Mouse (Mus musculus) forebrain, embryonic 10.5 days (tissue): ENCODE results near the gene Uqcr11. TPM values are rescaled to one million over a fixed set of nuclear protein-coding genes. Genes with fewer than 3 reads are reported as not detected.
A peak's percentile ranks its signal among the peaks of the same experiment; 100 is the strongest.

ENCODE experiments used
- DNase-seq: peaks from one replicate; pipeline ENCODE4 v3.0.0-alpha.2; 2017; ENCODE audit warnings: low spot score; ENCODE audit errors: extremely low spot score
- H3K27ac ChIP-seq: fragments of 300-500 bp; sonication (generic); 2 replicates; pipeline ENCODE4 v1.5.1; 2016; ENCODE audit warnings: mild to moderate bottlenecking
- H3K27me3 ChIP-seq: fragments of 300-500 bp; sonication (generic); 2 replicates; pipeline ENCODE4 v1.6.1; 2016; ENCODE audit warnings: mild to moderate bottlenecking; ENCODE audit not compliant: poor library complexity, severe bottlenecking
- H3K36me3 ChIP-seq: fragments of 300-500 bp; sonication (generic); replicated peaks from 2 replicates; pipeline ENCODE4 v1.6.1; 2016; ENCODE audit warnings: mild to moderate bottlenecking, moderate library complexity
- H3K4me1 ChIP-seq: fragments of 300-500 bp; sonication (generic); 2 replicates; pipeline ENCODE4 v1.6.1; 2016
- H3K4me3 ChIP-seq: fragments of 300-500 bp; sonication (generic); 2 replicates; pipeline ENCODE4 v1.5.1; 2016; ENCODE audit warnings: mild to moderate bottlenecking, moderate library complexity
- H3K9me3 ChIP-seq: fragments of 300-500 bp; sonication (generic); 2 replicates; pipeline ENCODE4 v1.6.1; 2016; ENCODE audit warnings: mild to moderate bottlenecking, moderate library complexity
- WGBS: fragments of 180-500 bp; shearing (Covaris S2); methylation state at CpG from one replicate; pipeline ENCODE4 v1.1.7; 2016; 5-methylcytosine and 5-hydroxymethylcytosine counted together
- polyA plus RNA-seq: library from polyadenylated mRNA; unstranded; fragments of >200 nt; fragmentation: Nextera tagmentation; extraction: Ambion mirVana; gene quantifications from 2 replicates; pipeline ENCODE4 v1.2.1, GENCODE M21; 2016

Gene Uqcr11
- polyA plus RNA-seq, 1 experiment from 2014 or later = 631 TPM

DNA sequence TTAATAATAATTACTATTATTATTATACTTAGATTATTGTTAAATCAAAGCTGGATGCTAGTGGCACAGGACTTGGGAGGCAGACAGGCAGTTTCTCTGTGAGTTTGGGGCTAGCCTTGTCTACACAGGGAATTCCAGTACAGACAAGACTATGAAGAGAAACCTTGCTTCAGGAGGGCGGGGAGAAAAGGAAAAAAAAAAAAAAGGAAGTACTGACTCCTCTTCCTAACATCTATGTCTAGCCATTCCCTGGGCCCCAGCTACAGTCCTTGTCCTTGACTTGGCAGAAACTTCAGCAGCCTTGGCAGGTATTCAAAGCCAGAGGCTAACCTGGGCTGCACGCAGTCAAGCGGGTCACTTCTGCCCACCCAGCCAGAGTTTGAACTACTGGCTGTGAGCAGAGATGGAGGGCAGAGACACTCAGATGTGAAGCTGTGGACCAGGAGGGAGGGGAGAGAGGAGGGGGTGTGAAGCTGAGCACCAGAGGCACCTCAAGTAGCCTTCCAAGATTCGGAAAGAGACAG is 17.4 kb downstream of the Uqcr11 start:
- peaks cover 62% of the 10 kb centered on the region for H3K36me3 ChIP-seq
- 82% methylated on average over 4 of the region's 4 CpGs for WGBS
- H3K4me1 ChIP-seq = peaks cover 41% of the 10 kb centered on the region
- DNase-seq = no peak
- H3K9me3 ChIP-seq = no peaks in the 10 kb centered on the region
- no peak overlapping the region for H3K27ac ChIP-seq
- H3K27me3 ChIP-seq = no peaks in the 10 kb centered on the region
- peak overlapping the region; percentile 95; the same call in 1 of the 2 replicates for H3K4me3 ChIP-seq

DNA sequence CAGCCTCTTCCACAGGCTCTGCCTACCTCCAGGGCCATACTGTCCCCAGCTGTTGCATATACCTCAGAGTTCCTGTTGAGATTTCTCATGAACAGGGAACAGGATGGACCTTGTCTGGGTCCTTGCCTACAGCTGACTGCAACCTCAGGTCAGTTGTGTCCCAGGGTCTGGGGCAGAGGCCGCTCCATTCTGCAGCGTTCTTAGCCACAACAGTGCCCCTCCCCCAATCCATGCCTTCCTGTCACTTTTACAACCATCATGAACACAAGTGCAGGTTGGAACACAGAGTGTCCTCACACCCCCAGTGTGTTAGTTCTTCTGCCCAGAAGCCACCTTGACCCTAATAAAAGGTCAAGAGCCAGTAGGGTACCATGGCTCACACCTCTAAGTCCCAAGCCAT is 17.9 kb downstream of the Uqcr11 start:
- H3K9me3 ChIP-seq = no peaks in the 10 kb centered on the region
- WGBS = 33% methylated on average over 2 of the region's 2 CpGs
- DNase-seq = no peak
- H3K36me3 ChIP-seq = peaks cover 62% of the 10 kb centered on the region
- H3K4me1 ChIP-seq = peaks cover 46% of the 10 kb centered on the region
- peak overlapping the region; percentile 95; the same call in 1 of the 2 replicates for H3K27ac ChIP-seq
- no peaks in the 10 kb centered on the region for H3K27me3 ChIP-seq
- peak overlapping the region; percentile 95 for H3K4me3 ChIP-seq

DNA sequence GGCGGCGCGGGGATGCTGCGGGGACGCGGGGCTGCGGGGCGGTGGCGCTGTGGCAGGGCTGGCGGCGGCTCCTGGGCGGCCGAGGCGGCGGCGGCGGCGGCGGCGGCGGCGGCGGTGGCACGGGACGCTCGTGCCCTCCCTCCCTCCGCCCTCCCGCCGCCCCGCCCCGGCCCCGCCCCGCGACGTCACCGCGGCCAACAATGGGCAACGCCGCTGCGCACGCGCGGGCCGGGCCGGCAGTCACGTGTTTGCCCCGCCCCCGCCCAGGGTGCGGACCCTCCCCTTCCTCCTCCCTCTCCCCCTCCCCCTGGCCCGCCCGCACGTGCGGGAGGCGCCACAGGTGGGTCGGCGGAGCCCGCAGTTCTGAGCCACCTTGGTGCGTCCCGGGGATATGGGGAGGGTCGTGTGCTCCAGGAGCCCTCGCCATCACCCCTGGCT is 19.1 kb downstream of the Uqcr11 start, which contains the start of gene Mex3d:
Mex3d (minus strand) TSS at position 138 of the 438 bp plus-strand sequence.
- H3K36me3 ChIP-seq = peaks cover 62% of the 10 kb centered on the region
- no peaks in the 10 kb centered on the region for H3K27me3 ChIP-seq
- DNase-seq = peak; percentile 88
- H3K27ac ChIP-seq = peak within 1 kb of the TSS; percentile 95
- 2% methylated on average over 50 of the region's 61 CpGs for WGBS
- H3K9me3 ChIP-seq = no peaks in the 10 kb centered on the region
- H3K4me1 ChIP-seq = peaks cover 53% of the 10 kb centered on the region
- H3K4me3 ChIP-seq = peak within 1 kb of the TSS; percentile 95

- H3K4me1 ChIP-seq = peaks cover 52% of the 10 kb centered on the region
- peaks cover 62% of the 10 kb centered on the region for H3K36me3 ChIP-seq
- WGBS = 4% methylated on average over 93 of the region's 94 CpGs
- H3K9me3 ChIP-seq = no peaks in the 10 kb centered on the region
- DNase-seq = no peak
- H3K27me3 ChIP-seq = no peaks in the 10 kb centered on the region
- H3K27ac ChIP-seq = peak overlapping the region; percentile 95
- H3K4me3 ChIP-seq = peak overlapping the region; percentile 95
These were observed 19.7 kb downstream of the Uqcr11 start for GRCm38 (mm10) chr10:80386735-80387471.

GRCm38 (mm10) chr10:80385811-80386734 is 20.6 kb downstream of the Uqcr11 start:
- H3K4me3 ChIP-seq = peak overlapping the region; percentile 95
- H3K27me3 ChIP-seq = no peaks in the 10 kb centered on the region
- peaks cover 53% of the 10 kb centered on the region for H3K4me1 ChIP-seq
- under 1% methylated on average over 34 of the region's 34 CpGs for WGBS
- DNase-seq = peak; percentile 80
- H3K36me3 ChIP-seq = peaks cover 62% of the 10 kb centered on the region
- H3K9me3 ChIP-seq = no peaks in the 10 kb centered on the region
- peak overlapping the region; percentile 95 for H3K27ac ChIP-seq

DNA sequence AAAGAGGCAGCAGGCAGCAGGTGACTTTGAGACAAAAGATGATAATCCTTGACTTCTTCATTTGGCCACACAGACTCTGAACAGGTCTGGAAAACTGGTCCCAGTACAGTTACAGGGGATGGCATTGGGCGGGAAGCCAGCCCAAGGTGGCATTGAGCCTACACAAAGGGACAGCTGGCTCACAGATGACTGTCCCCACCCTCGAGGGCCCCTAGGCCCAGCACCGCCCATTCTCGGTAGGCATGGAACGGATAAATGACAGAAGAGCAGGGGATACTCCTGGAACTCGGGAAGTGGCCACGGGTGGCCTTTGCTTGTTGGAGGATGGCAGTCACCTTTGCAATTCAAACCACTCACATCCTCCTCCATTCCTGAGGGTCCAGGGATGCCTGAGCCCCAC is 21.3 kb downstream of the Uqcr11 start:
- no peaks in the 10 kb centered on the region for H3K27me3 ChIP-seq
- no peak for DNase-seq
- peaks cover 62% of the 10 kb centered on the region for H3K36me3 ChIP-seq
- WGBS = 18% methylated on average over 7 of the region's 7 CpGs
- no peaks in the 10 kb centered on the region for H3K9me3 ChIP-seq
- H3K4me1 ChIP-seq = peaks cover 55% of the 10 kb centered on the region
- peak overlapping the region; percentile 95 for H3K4me3 ChIP-seq
- H3K27ac ChIP-seq = peak overlapping the region; percentile 95

GRCm38 (mm10) chr10:80384709-80385108 is 21.9 kb downstream of the Uqcr11 start:
- Histone ChIP-seq H3K27ac (peak overlapping the region; percentile 95), H3K9me3 (no peaks in the 10 kb centered on the region), H3K36me3 (peaks cover 62% of the 10 kb centered on the region), H3K4me3 (peak overlapping the region; percentile 95), H3K27me3 (no peaks in the 10 kb centered on the region), H3K4me1 (peaks cover 55% of the 10 kb centered on the region)
- no peak for DNase-seq
- 87% methylated on average over 7 of the region's 7 CpGs for WGBS

DNA sequence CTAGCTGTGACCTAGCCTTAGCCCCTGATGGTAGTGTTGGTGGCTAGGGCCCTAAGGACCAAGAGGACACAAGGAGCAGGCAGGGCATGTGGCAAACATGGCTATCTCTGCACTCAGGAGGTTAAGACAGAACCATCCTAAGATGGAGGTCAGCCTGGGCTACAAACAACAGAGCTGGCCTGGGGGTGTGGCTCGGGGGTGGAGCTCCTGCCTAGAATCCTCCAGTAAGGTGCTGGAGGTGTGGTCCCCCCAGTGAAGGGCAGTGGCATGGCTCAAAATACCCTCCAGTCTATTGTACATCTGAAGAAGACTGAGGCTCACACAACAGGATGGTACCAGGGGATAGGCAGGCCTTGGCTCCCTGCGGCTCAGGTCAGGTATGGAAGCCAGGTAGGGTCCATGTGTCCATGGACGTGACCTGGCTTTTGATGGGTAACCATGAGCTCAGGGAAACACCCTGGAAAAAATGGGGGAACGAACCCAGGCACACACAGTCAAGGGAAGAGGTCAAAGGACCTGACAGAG is 22.5 kb downstream of the Uqcr11 start:
- no peak for DNase-seq
- peak overlapping the region; percentile 95 for H3K4me3 ChIP-seq
- no peaks in the 10 kb centered on the region for H3K27me3 ChIP-seq
- WGBS = 86% methylated on average over 4 of the region's 4 CpGs
- peak overlapping the region; percentile 95; the same call in 1 of the 2 replicates for H3K27ac ChIP-seq
- H3K9me3 ChIP-seq = no peaks in the 10 kb centered on the region
- H3K36me3 ChIP-seq = peaks cover 63% of the 10 kb centered on the region
- H3K4me1 ChIP-seq = peaks cover 55% of the 10 kb centered on the region

DNA sequence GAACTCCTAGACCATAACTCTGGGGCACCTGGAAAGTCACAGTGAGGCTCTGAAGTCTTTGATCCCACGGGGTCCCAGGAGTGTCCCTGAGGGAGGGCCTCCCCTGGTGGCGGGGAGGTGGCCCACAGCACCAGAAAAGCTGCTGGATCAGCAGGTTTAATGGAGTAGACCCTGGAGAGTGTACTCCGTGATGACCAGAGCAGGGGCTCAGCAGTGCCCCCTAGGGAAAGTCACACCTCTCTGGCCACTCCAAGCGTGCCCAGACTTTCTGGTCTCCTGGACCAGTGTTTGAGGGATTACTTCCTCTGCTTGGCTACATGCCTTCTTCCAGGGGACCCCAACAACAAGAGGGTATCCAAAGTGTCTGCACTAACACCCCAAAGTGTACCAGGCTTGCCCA is 23.2 kb downstream of the Uqcr11 start:
- H3K9me3 ChIP-seq = no peaks in the 10 kb centered on the region
- DNase-seq = no peak
- H3K36me3 ChIP-seq = peaks cover 64% of the 10 kb centered on the region
- peak overlapping the region; percentile 95; the same call in 1 of the 2 replicates for H3K27ac ChIP-seq
- WGBS = 79% methylated on average over 4 of the region's 4 CpGs
- H3K4me1 ChIP-seq = peaks cover 50% of the 10 kb centered on the region
- H3K27me3 ChIP-seq = no peaks in the 10 kb centered on the region
- peak overlapping the region; percentile 95 for H3K4me3 ChIP-seq

GRCm38 (mm10) chr10:80382641-80383365 is 23.8 kb downstream of the Uqcr11 start:
- Histone ChIP-seq H3K27ac (0 out of 2 replicates have a peak overlapping the region, but pooled peaks have one; percentile 95), H3K36me3 (peaks cover 64% of the 10 kb centered on the region)
- WGBS = 95% methylated on average over 7 of the region's 7 CpGs

GRCm38 (mm10) chr10:80377716-80378115 is 28.9 kb downstream of the Uqcr11 start:
- WGBS = 48% methylated on average over 10 of the region's 10 CpGs

More at GRCm38 (mm10) chr10:80382641-80383365, 23.8 kb downstream of the Uqcr11 start:
- DNase-seq = no peak
- no peaks in the 10 kb centered on the region for H3K27me3 ChIP-seq
- H3K9me3 ChIP-seq = no peaks in the 10 kb centered on the region
- H3K4me1 ChIP-seq = peaks cover 44% of the 10 kb centered on the region
- H3K4me3 ChIP-seq = peak overlapping the region; percentile 95; the same call in 1 of the 2 replicates

More at GRCm38 (mm10) chr10:80377716-80378115, 28.9 kb downstream of the Uqcr11 start:
- no peaks in the 10 kb centered on the region for H3K9me3 ChIP-seq
- H3K27ac ChIP-seq = no peak overlapping the region
- peaks cover 4% of the 10 kb centered on the region; the same call in 1 of the 2 replicates for H3K4me1 ChIP-seq
- peaks cover 8% of the 10 kb centered on the region for H3K27me3 ChIP-seq
- no peak for DNase-seq
- H3K4me3 ChIP-seq = no peak overlapping the region
- H3K36me3 ChIP-seq = peaks cover 37% of the 10 kb centered on the region
